Mouse (Mus musculus): ENCODE results near the gene Mt1. TPM values are rescaled to one million over a fixed set of nuclear protein-coding genes. Genes with fewer than 3 reads are reported as not detected.
"Not testable (repeated sequence)": the region's sequence is repeated elsewhere in the genome, so short reads cannot be mapped to it uniquely, and the experiment has no call there.

Mt1 gene
- polyA plus RNA-seq (2012; ENCODE audit: insufficient read depth, insufficient read length, missing spikeins): 526 and 987 TPM in 2 replicates

- peak within 1 kb of the TSS; percentile 72 for H3K4me3 ChIP-seq (ENCODE audit: insufficient read depth, low read depth, low read length)
- H3K27ac ChIP-seq (replicated peaks; ENCODE audit: low read depth, low read length): peak within 1 kb of the TSS; percentile 88
- H3K4me1 ChIP-seq (ENCODE audit: control insufficient read depth, insufficient read depth, insufficient read length, low read length): peaks cover 5% of the 10 kb centered on the region; the same call in 1 of the 2 replicates
Observed at GRCm38 (mm10) chr8:94178857-94179712, at the start of gene Mt1. Mt1 (plus strand) TSS chr8:94179082.

- Histone ChIP-seq H3K27ac (replicated peaks; ENCODE audit: low read depth, low read length) (no peak overlapping the region), H3K4me1 (ENCODE audit: control insufficient read depth, insufficient read depth, insufficient read length, low read length) (no peaks in the 10 kb centered on the region), H3K4me3 (ENCODE audit: insufficient read depth, low read depth, low read length) (no peak overlapping the region)
Observed at GRCm38 (mm10) chr8:94129133-94129789, 49.6 kb upstream of the Mt1 start.

GRCm38 (mm10) chr8:94130126-94130525 is 48.8 kb upstream of the Mt1 start:
- H3K27ac ChIP-seq (replicated peaks; ENCODE audit: low read depth, low read length): no peak overlapping the region
- H3K4me1 ChIP-seq (ENCODE audit: control insufficient read depth, insufficient read depth, insufficient read length, low read length): no peaks in the 10 kb centered on the region
- H3K4me3 ChIP-seq (ENCODE audit: insufficient read depth, low read depth, low read length): no peak overlapping the region

- Histone ChIP-seq H3K27ac (replicated peaks; ENCODE audit: low read depth, low read length) (no peak overlapping the region), H3K4me3 (ENCODE audit: insufficient read depth, low read depth, low read length) (no peak overlapping the region), H3K4me1 (ENCODE audit: control insufficient read depth, insufficient read depth, insufficient read length, low read length) (no peaks in the 10 kb centered on the region)
Observed at GRCm38 (mm10) chr8:94132096-94132495, 46.8 kb upstream of the Mt1 start.

GRCm38 (mm10) chr8:94134601-94135000 is 44.3 kb upstream of the Mt1 start:
- H3K27ac ChIP-seq (replicated peaks; ENCODE audit: low read depth, low read length); H3K4me3 ChIP-seq (ENCODE audit: insufficient read depth, low read depth, low read length); H3K4me1 ChIP-seq (ENCODE audit: control insufficient read depth, insufficient read depth, insufficient read length, low read length): not testable (repeated sequence)

- Histone ChIP-seq H3K4me1 (ENCODE audit: control insufficient read depth, insufficient read depth, insufficient read length, low read length) (no peaks in the 10 kb centered on the region), H3K27ac (replicated peaks; ENCODE audit: low read depth, low read length) (no peak overlapping the region), H3K4me3 (ENCODE audit: insufficient read depth, low read depth, low read length) (no peak overlapping the region)
Observed at GRCm38 (mm10) chr8:94135556-94135955, 43.3 kb upstream of the Mt1 start.

- no peak overlapping the region for H3K27ac ChIP-seq (replicated peaks; ENCODE audit: low read depth, low read length)
- no peaks in the 10 kb centered on the region for H3K4me1 ChIP-seq (ENCODE audit: control insufficient read depth, insufficient read depth, insufficient read length, low read length)
- H3K4me3 ChIP-seq (ENCODE audit: insufficient read depth, low read depth, low read length): no peak overlapping the region
Observed at GRCm38 (mm10) chr8:94136192-94136591, 42.7 kb upstream of the Mt1 start.

GRCm38 (mm10) chr8:94136933-94137332 is 41.9 kb upstream of the Mt1 start, which contains the start of gene Mt4:
Mt4 (plus strand) TSS chr8:94137197.
- Histone ChIP-seq H3K27ac (replicated peaks; ENCODE audit: low read depth, low read length) (no peak within 1 kb of the TSS), H3K4me3 (ENCODE audit: insufficient read depth, low read depth, low read length) (no peak within 1 kb of the TSS), H3K4me1 (ENCODE audit: control insufficient read depth, insufficient read depth, insufficient read length, low read length) (no peaks in the 10 kb centered on the region)

- H3K4me3 ChIP-seq (ENCODE audit: insufficient read depth, low read depth, low read length): no peak overlapping the region
- H3K27ac ChIP-seq (replicated peaks; ENCODE audit: low read depth, low read length): no peak overlapping the region
- no peaks in the 10 kb centered on the region for H3K4me1 ChIP-seq (ENCODE audit: control insufficient read depth, insufficient read depth, insufficient read length, low read length)
Observed at GRCm38 (mm10) chr8:94140266-94140795, 38.6 kb upstream of the Mt1 start.

GRCm38 (mm10) chr8:94148236-94148635 is 30.6 kb upstream of the Mt1 start:
- no peaks in the 10 kb centered on the region for H3K4me1 ChIP-seq (ENCODE audit: control insufficient read depth, insufficient read depth, insufficient read length, low read length)
- H3K27ac ChIP-seq (replicated peaks; ENCODE audit: low read depth, low read length): no peak overlapping the region
- H3K4me3 ChIP-seq (ENCODE audit: insufficient read depth, low read depth, low read length): no peak overlapping the region

GRCm38 (mm10) chr8:94150925-94151324 is 28.0 kb upstream of the Mt1 start:
- Histone ChIP-seq H3K27ac (replicated peaks; ENCODE audit: low read depth, low read length) (no peak overlapping the region), H3K4me1 (ENCODE audit: control insufficient read depth, insufficient read depth, insufficient read length, low read length) (no peaks in the 10 kb centered on the region)

GRCm38 (mm10) chr8:94152513-94153300 is 26.2 kb upstream of the Mt1 start, which contains the start of gene Mt3:
Mt3 (plus strand) TSS chr8:94152607.
- H3K4me3 ChIP-seq (ENCODE audit: insufficient read depth, low read depth, low read length): 0 out of 2 replicates have a peak within 1 kb of the TSS, but pooled peaks have one; percentile 11

More at GRCm38 (mm10) chr8:94150925-94151324, 28.0 kb upstream of the Mt1 start:
- no peak overlapping the region for H3K4me3 ChIP-seq (ENCODE audit: insufficient read depth, low read depth, low read length)

GRCm38 (mm10) chr8:94153451-94153850 is 25.4 kb upstream of the Mt1 start:
- no peak overlapping the region for H3K4me3 ChIP-seq (ENCODE audit: insufficient read depth, low read depth, low read length)
- no peaks in the 10 kb centered on the region for H3K4me1 ChIP-seq (ENCODE audit: control insufficient read depth, insufficient read depth, insufficient read length, low read length)
- no peak overlapping the region for H3K27ac ChIP-seq (replicated peaks; ENCODE audit: low read depth, low read length)

More at GRCm38 (mm10) chr8:94152513-94153300, 26.2 kb upstream of the Mt1 start, which contains the start of gene Mt3:
- no peaks in the 10 kb centered on the region for H3K4me1 ChIP-seq (ENCODE audit: control insufficient read depth, insufficient read depth, insufficient read length, low read length)
- H3K27ac ChIP-seq (replicated peaks; ENCODE audit: low read depth, low read length): no peak within 1 kb of the TSS

GRCm38 (mm10) chr8:94154537-94154936 is 24.3 kb upstream of the Mt1 start:
- H3K4me3 ChIP-seq (ENCODE audit: insufficient read depth, low read depth, low read length): no peak overlapping the region
- no peaks in the 10 kb centered on the region for H3K4me1 ChIP-seq (ENCODE audit: control insufficient read depth, insufficient read depth, insufficient read length, low read length)
- no peak overlapping the region for H3K27ac ChIP-seq (replicated peaks; ENCODE audit: low read depth, low read length)

Data from brown adipose tissue, adult 24 weeks (tissue).